In genomic region chr6:118365781-118366180, GRCm38 (mm10) we compare ENCODE assay signal across 15 mouse cellular contexts.
"Had no signal": no experiment of that assay in that cellular context is flagged by ENCODE, and none has a peak within 500 bp of the region (broad histone marks: within the 10 kb centered on the region; RNA-seq: fewer than 3 reads in every experiment).

No protein-coding gene starts in this region.

- H3K27me3 ChIP-seq: liver, embryonic 15.5 days; lung, embryonic 15.5 days; midbrain, embryonic 12.5 days; neural tube, embryonic 12.5 days had no signal

- H3K36me3 ChIP-seq: liver, embryonic 15.5 days; lung, embryonic 15.5 days; midbrain, embryonic 10.5 days; midbrain, embryonic 12.5 days; neural tube, embryonic 12.5 days had no signal

- DNase-seq: liver, postnatal 0 days; lung, adult 2 months; lung, postnatal 10 days; lung, postnatal 4 days; midbrain, embryonic 14.5 days; right cerebral cortex, postnatal 14 days; thymus, adult 18-20 months; thymus, postnatal 14 days; thymus, postnatal 36 days had no signal

- H3K4me3 ChIP-seq: liver, embryonic 15.5 days; lung, embryonic 15.5 days; midbrain, embryonic 10.5 days; midbrain, embryonic 12.5 days; neural tube, embryonic 12.5 days had no signal

- ATAC-seq: liver, postnatal 0 days; midbrain, embryonic 16.5 days had no signal
